Comparison of ENCODE assay signal across 9 mouse cellular contexts in genomic region chr9:122729500-122729899, GRCm38 (mm10). TPM values are rescaled to one million over a fixed set of nuclear protein-coding genes. Genes with fewer than 3 reads are reported as not detected.
DNase-seq lines count a peak whose midpoint lies in the region; ATAC-seq and TF ChIP-seq lines count a peak whose summit lies in the region.
"Had no signal": no experiment of that assay in that cellular context is flagged by ENCODE, and none has a peak within 500 bp of the region (broad histone marks: within the 10 kb centered on the region; RNA-seq: fewer than 3 reads in every experiment).

No protein-coding gene starts in this region.

- H3K4me2 ChIP-seq in CH12.LX (ENCODE audit: insufficient read depth, low read depth, poor library complexity, severe bottlenecking) = peak overlapping the region; percentile 32; the same call in 1 of the 2 replicates
- H3K4me2 ChIP-seq in forebrain, postnatal 0 days (ENCODE audit: low read depth) = no peak overlapping the region
- H3K4me2 ChIP-seq in limb, embryonic 11.5 days (ENCODE audit: low read depth, severe bottlenecking) = no peak overlapping the region
- H3K4me2 ChIP-seq: heart, embryonic 15.5 days had no signal

- WGBS in forebrain, postnatal 0 days = 12% methylated on average over 10 of the region's 10 CpGs
- 15% methylated on average over 10 of the region's 10 CpGs for WGBS in limb, embryonic 11.5 days

- H3K9me3 ChIP-seq in CH12.LX (replicated peaks; ENCODE audit: low read length) = no peaks in the 10 kb centered on the region
- H3K9me3 ChIP-seq in forebrain, postnatal 0 days (ENCODE audit: low read length) = no peaks in the 10 kb centered on the region
- no peaks in the 10 kb centered on the region for H3K9me3 ChIP-seq in limb, embryonic 11.5 days (ENCODE audit: control insufficient read depth, low read length)
- H3K9me3 ChIP-seq: heart, embryonic 15.5 days had no signal

- H3K27me3 ChIP-seq in CH12.LX (replicated peaks) = peaks cover 5% of the 10 kb centered on the region
- peaks cover 11% of the 10 kb centered on the region; the same call in 1 of the 2 replicates for H3K27me3 ChIP-seq in forebrain, postnatal 0 days (ENCODE audit: insufficient read depth, low read length)
- H3K27me3 ChIP-seq in limb, embryonic 11.5 days (ENCODE audit: control insufficient read depth, insufficient read depth, low read length) = no peaks in the 10 kb centered on the region

- no peak for TF ChIP-seq EP300 in CH12.LX (IDR thresholded peaks at IDR 0.05; ENCODE audit: low read length)

- no peak overlapping the region for H3K9ac ChIP-seq in CH12.LX (ENCODE audit: insufficient read depth, low read depth)
- H3K9ac ChIP-seq in forebrain, postnatal 0 days = peak overlapping the region; percentile 23; the same call in 1 of the 2 replicates
- H3K9ac ChIP-seq in limb, embryonic 11.5 days (ENCODE audit: low read length) = no peak overlapping the region
- H3K9ac ChIP-seq: heart, embryonic 15.5 days had no signal

- H3K36me3 ChIP-seq in CH12.LX (replicated peaks in 1 of 2; ENCODE audit: control insufficient read depth in 1 of 2, insufficient read depth in 1 of 2, low read length in 1 of 2) = no peaks in the 10 kb centered on the region
- no peaks in the 10 kb centered on the region for H3K36me3 ChIP-seq in forebrain, postnatal 0 days (ENCODE audit: insufficient read depth)
- no peaks in the 10 kb centered on the region for H3K36me3 ChIP-seq in limb, embryonic 11.5 days (ENCODE audit: control insufficient read depth, insufficient read depth, low read length)
- H3K36me3 ChIP-seq: heart, embryonic 15.5 days had no signal

- peak; percentile 94 for TF ChIP-seq RAD21 in CH12.LX (IDR thresholded peaks at IDR 0.05; ENCODE audit: low read depth, low read length)

- no peaks in the 10 kb centered on the region for H3K79me2 ChIP-seq in CH12.LX (replicated peaks; ENCODE audit: control insufficient read depth, extremely low read depth, insufficient read depth, poor library complexity, severe bottlenecking)

- TF ChIP-seq POLR2A in CH12.LX (IDR thresholded peaks at IDR 0.05; ENCODE audit: low read depth, low read length) = no peak

- dilution Hi-C loops in CH12.LX (cut with MboI; ENCODE audit: extremely low pct_ligation_motif_present, extremely low pct_unique_long_range_greater_than_20kb, low sequenced_read_pairs) = no loop called here

- peaks cover 8 to 20% of the 10 kb centered on the region in 2 experiments for H3K4me1 ChIP-seq in CH12.LX (ENCODE audit: control insufficient read depth in 1 of 2, insufficient read depth in 2 of 2)
- H3K4me1 ChIP-seq in forebrain, postnatal 0 days (ENCODE audit: insufficient read depth) = no peaks in the 10 kb centered on the region
- no peaks in the 10 kb centered on the region for H3K4me1 ChIP-seq in limb, embryonic 11.5 days (ENCODE audit: control insufficient read depth, insufficient read depth, low read length)
- H3K4me1 ChIP-seq: heart, embryonic 15.5 days had no signal

- ATAC-seq in CD4-positive, CD25-positive, alpha-beta regulatory T cell, adult 4 months = no peak
- ATAC-seq in forebrain, postnatal 0 days = peak; percentile 88
- ATAC-seq in limb, embryonic 11.5 days (ENCODE audit: insufficient number of reproducible peaks, low FRiP score, low TSS enrichment, low read depth) = no peak

- no peak overlapping the region for H3K4me3 ChIP-seq in CH12.LX (replicated peaks in 1 of 3; ENCODE audit: low read depth in 2 of 3, low read length in 2 of 3, poor library complexity in 1 of 3)
- H3K4me3 ChIP-seq in forebrain, postnatal 0 days (ENCODE audit: low read depth, low read length) = no peak overlapping the region
- H3K4me3 ChIP-seq in limb, embryonic 11.5 days (ENCODE audit: low read depth, low read length) = no peak overlapping the region
- H3K4me3 ChIP-seq: heart, embryonic 15.5 days had no signal

- H3K27ac ChIP-seq in CH12.LX (ENCODE audit: insufficient read depth, low read depth) = no peak overlapping the region
- H3K27ac ChIP-seq in forebrain, postnatal 0 days (ENCODE audit: low read depth, low read length) = no peak overlapping the region
- no peak overlapping the region for H3K27ac ChIP-seq in limb, embryonic 11.5 days (replicated peaks; ENCODE audit: low read depth, low read length)
- H3K27ac ChIP-seq: heart, embryonic 15.5 days had no signal

- in situ Hi-C loops in CH12.LX (cut with MboI; ENCODE audit: low pct_ligation_motif_present, low pct_unique_long_range_greater_than_20kb, low sequenced_read_pairs) = loop anchor here (25.0 kb wide), 1 partner anchor 233 kb away; the partner anchor contains the start of genes 1110059G10Rik and Kif15

- peak; percentile 64 for DNase-seq in CD4-positive, CD25-positive, alpha-beta regulatory T cell, adult 2 months (ENCODE audit: low read depth, low spot score)
- peak; percentile 64 for DNase-seq in CH12.LX (ENCODE audit: extremely low read depth)
- peak; percentile 20 for DNase-seq in cerebellum, adult 11-12 months
- peak; percentile 90 for DNase-seq in forebrain, postnatal 0 days
- peak; percentile 52 for DNase-seq in kidney, adult 9 months
- peak; percentile 50 for DNase-seq in limb, embryonic 11.5 days (ENCODE audit: low spot score)
- peak; percentile 54 for DNase-seq in retina, adult 2 months (ENCODE audit: low read depth, low spot score)

- peak; percentile 85 to 93 for TF ChIP-seq CTCF in CH12.LX (conservative IDR thresholded peaks at IDR 0.05 in 1 of 2, IDR thresholded peaks at IDR 0.05 in 1 of 2; ENCODE audit: low read depth in 2 of 2, low read length in 2 of 2)
- TF ChIP-seq CTCF in forebrain, postnatal 0 days (IDR thresholded peaks at IDR 0.05; ENCODE audit: low read depth) = peak; percentile 94

TF ChIP-seq in CH12.LX, 34 proteins besides CTCF, POLR2A, EP300 and RAD21:
- peak; percentile 25; the same call in 1 of the 2 replicates for TF ChIP-seq ZC3H11A (IDR thresholded peaks at IDR 0.05; ENCODE audit: low read depth, low read length)
- TF ChIP-seq USF1 (IDR thresholded peaks at IDR 0.05; ENCODE audit: low read depth, low read length) = no peak
- TF ChIP-seq MYC (IDR thresholded peaks at IDR 0.05; ENCODE audit: low read depth, low read length) = no peak
- TF ChIP-seq NELFE (IDR thresholded peaks at IDR 0.05; ENCODE audit: low read depth, low read length) = no peak
- TF ChIP-seq ZNF384 (IDR thresholded peaks at IDR 0.05; ENCODE audit: low read depth, low read length) = no peak
- TF ChIP-seq MAFK (IDR thresholded peaks at IDR 0.05; ENCODE audit: insufficient replicate concordance, low read length) = no peak
- TF ChIP-seq ZKSCAN1 (IDR thresholded peaks at IDR 0.05; ENCODE audit: borderline replicate concordance, low read depth, low read length) = no peak
- TF ChIP-seq HCFC1 (IDR thresholded peaks at IDR 0.05; ENCODE audit: low read depth, low read length) = no peak
- peak; percentile 63 for TF ChIP-seq SMC3 (IDR thresholded peaks at IDR 0.05; ENCODE audit: low read depth, low read length)
- no peak for TF ChIP-seq MXI1 (IDR thresholded peaks at IDR 0.05; ENCODE audit: low read depth, low read length)
- no peak for TF ChIP-seq KAT2A (IDR thresholded peaks at IDR 0.05; ENCODE audit: insufficient replicate concordance, low read length)
- TF ChIP-seq CHD2 (IDR thresholded peaks at IDR 0.05; ENCODE audit: low read length) = no peak
- TF ChIP-seq UBTF (IDR thresholded peaks at IDR 0.05; ENCODE audit: low read depth, low read length) = no peak

RNA-seq across cellular contexts. Expression of gene Topaz1, which starts 17.6 kb away (rescaled TPM):
- not detected for polyA plus RNA-seq in CD4-positive, CD25-positive, alpha-beta regulatory T cell, adult 4 months (2017; shearing (Covaris generic))
- total RNA-seq in CH12.LX (2012; rRNA removed) (not detected in 2 replicates), CH12.LX (2014; rRNA removed) (0.05 TPM in 1 of 2 replicates, not detected in the other)
- not detected in 2 replicates for polyA plus RNA-seq in CH12.LX (2012; ENCODE audit: insufficient read length, low read depth)
- not detected in 2 replicates for total RNA-seq in forebrain, postnatal 0 days (2014; rRNA removed)
- polyA plus RNA-seq in forebrain, postnatal 0 days (2015; fragmentation: Nextera tagmentation; extraction: Ambion mirVana) = 0.05 TPM in 1 of 2 replicates, not detected in the other
- polyA plus RNA-seq in limb, embryonic 11.5 days (2014; fragmentation: Nextera tagmentation; extraction: Ambion mirVana) = not detected in 2 replicates

Comparison
In these comparisons a context has a peak if more than half of its experiments do, and no peak if none do; other contexts are left out.
1. DNase-seq: peak in every context shown above with its lines; median percentile 90 in forebrain, postnatal 0 days; 64 in CD4-positive, CD25-positive, alpha-beta regulatory T cell, adult 2 months; 64 in CH12.LX; 54 in retina, adult 2 months; 52 in kidney, adult 9 months; 50 in limb, embryonic 11.5 days; 20 in cerebellum, adult 11-12 months.